Mouse (Mus musculus): ENCODE data around the gene Armc8. TPM values are rescaled to one million over a fixed set of nuclear protein-coding genes. Genes with fewer than 3 reads are reported as not detected.

The Armc8 gene
- polyA plus RNA-seq, 1 experiment from 2014 or later, result 61.8 TPM

DNA sequence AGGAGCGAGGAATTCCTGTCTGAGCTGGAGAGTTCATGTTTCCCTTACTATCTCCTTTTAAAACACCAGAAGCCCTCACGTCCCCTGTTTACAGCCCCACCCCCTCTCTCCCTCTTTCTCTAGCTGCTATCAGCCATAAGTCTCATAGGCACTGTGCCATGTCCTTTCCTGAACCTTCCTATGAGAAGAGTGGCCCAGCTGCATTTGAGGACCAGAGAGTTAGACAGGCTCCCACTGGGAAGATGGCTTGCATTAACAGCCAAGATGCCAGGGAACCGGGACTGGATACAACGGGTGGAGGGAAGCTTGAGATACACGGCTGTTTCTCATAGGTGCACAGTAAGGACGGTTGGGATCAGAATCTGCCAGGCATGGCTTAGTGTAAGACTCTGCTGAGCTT, 103.8 kb downstream of the Armc8 start:
- Histone ChIP-seq H3K4me2 (replicated peaks) (no peak overlapping the region), H3K4me3 (replicated peaks) (no peak overlapping the region), H3K9ac (replicated peaks) (no peak overlapping the region), H3K27ac (no peak overlapping the region), H3K36me3 (no peaks in the 10 kb centered on the region), H3K27me3 (no peaks in the 10 kb centered on the region), H3K4me1 (replicated peaks) (0 out of 2 replicates have a peak, but pooled peaks cover 3% of the 10 kb centered on the region), H3K9me3 (no peaks in the 10 kb centered on the region)
- 82% methylated on average over 6 of the region's 6 CpGs for WGBS
- no peak for ATAC-seq

- ATAC-seq, result no peak
- whole genome bisulfite sequencing, result 91% methylated on average over 4 of the region's 4 CpGs
Measured at GRCm38 (mm10) chr9:99459730-99460129, 109.0 kb downstream of the Armc8 start.

DNA sequence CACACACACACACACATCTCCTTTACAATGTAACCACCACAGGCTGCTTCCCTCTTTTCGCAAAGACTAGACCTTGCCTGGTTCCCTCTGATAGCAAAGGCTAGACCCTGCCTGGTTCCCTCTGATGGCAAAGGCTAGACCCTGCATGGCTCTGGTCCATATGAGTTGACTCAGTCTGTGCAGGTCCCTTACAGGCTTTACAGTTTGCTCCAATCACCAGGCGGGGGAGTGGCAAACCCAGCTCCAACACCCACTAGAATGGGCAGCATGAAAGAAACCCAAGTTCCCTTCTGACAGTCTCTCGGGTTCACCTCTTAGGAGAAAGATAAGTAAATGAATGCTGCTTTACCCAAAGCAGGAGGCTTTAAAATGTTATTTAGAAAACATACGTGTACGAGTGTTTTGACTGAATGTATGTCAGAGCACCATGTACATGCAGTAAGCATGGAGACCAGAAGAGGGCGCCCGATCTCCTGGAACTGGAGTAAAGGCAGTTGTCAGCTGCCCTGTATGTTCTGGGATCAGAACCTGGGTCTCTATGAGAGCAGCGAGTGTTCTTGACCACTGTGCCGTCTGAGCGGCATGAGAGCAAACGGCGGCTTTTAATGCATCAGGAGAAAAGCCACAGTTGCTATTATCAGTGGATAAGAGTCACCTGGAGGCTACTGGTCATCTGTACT, 110.0 kb downstream of the Armc8 start:
- no peak overlapping the region for H3K9ac ChIP-seq (replicated peaks)
- H3K4me2 ChIP-seq (replicated peaks), result no peak overlapping the region
- no peaks in the 10 kb centered on the region for H3K27me3 ChIP-seq
- no peaks in the 10 kb centered on the region for H3K4me1 ChIP-seq (replicated peaks)
- H3K9me3 ChIP-seq, result no peaks in the 10 kb centered on the region
- H3K27ac ChIP-seq, result no peak overlapping the region
- WGBS, result 43% methylated on average over 12 of the region's 12 CpGs
- no peak for ATAC-seq
- no peak overlapping the region for H3K4me3 ChIP-seq (replicated peaks)
- H3K36me3 ChIP-seq, result no peaks in the 10 kb centered on the region

More at GRCm38 (mm10) chr9:99459730-99460129, 109.0 kb downstream of the Armc8 start:
- Histone ChIP-seq H3K36me3 (no peaks in the 10 kb centered on the region), H3K4me2 (replicated peaks) (no peak overlapping the region), H3K9ac (replicated peaks) (no peak overlapping the region), H3K27me3 (no peaks in the 10 kb centered on the region), H3K27ac (no peak overlapping the region), H3K4me3 (replicated peaks) (no peak overlapping the region), H3K4me1 (replicated peaks) (no peaks in the 10 kb centered on the region), H3K9me3 (no peaks in the 10 kb centered on the region)

DNA sequence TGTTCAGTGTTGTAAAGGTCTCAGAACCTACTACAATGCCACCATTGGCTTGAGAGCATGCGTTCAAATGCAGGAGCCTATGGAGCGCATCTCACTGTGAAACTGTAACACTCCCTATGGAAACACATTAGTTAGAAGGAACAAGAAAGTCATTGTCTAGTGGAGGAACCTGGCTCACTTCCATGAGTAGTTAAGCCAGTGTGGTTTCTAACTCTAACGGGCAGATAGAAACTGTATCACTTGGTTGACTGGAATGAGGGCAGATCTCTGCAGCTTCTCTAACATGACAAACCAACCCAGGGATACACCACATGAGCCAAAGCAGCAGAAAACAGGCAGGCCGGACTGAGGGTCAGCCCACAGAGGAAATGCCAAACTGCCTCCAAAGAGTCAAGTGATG, 114.5 kb downstream of the Armc8 start:
- ATAC-seq, result no peak
- no peak overlapping the region for H3K4me2 ChIP-seq (replicated peaks)
- H3K9ac ChIP-seq (replicated peaks), result no peak overlapping the region
- no peak overlapping the region for H3K27ac ChIP-seq
- no peaks in the 10 kb centered on the region for H3K36me3 ChIP-seq
- H3K9me3 ChIP-seq, result no peaks in the 10 kb centered on the region
- WGBS, result 90% methylated on average over 4 of the region's 4 CpGs
- H3K4me1 ChIP-seq (replicated peaks), result peaks cover 5% of the 10 kb centered on the region
- H3K4me3 ChIP-seq (replicated peaks), result no peak overlapping the region
- peaks cover 17% of the 10 kb centered on the region for H3K27me3 ChIP-seq

GRCm38 (mm10) chr9:99451161-99451560, 117.5 kb downstream of the Armc8 start, which contains the start of gene Nme9:
Nme9 (plus strand) TSS chr9:99451475.
- 8% methylated on average over 14 of the region's 14 CpGs for WGBS
- Histone ChIP-seq H3K4me1 (replicated peaks) (peaks cover 5% of the 10 kb centered on the region), H3K9ac (replicated peaks) (no peak within 1 kb of the TSS), H3K36me3 (no peaks in the 10 kb centered on the region), H3K27me3 (peaks cover 17% of the 10 kb centered on the region), H3K4me2 (replicated peaks) (peak within 1 kb of the TSS; percentile 30), H3K4me3 (replicated peaks) (no peak within 1 kb of the TSS), H3K27ac (no peak within 1 kb of the TSS), H3K9me3 (no peaks in the 10 kb centered on the region)
- peak; percentile 66 for ATAC-seq

GRCm38 (mm10) chr9:99449886-99450647, 118.6 kb downstream of the Armc8 start:
- Histone ChIP-seq H3K4me2 (replicated peaks) (no peak overlapping the region), H3K9me3 (no peaks in the 10 kb centered on the region), H3K27me3 (peaks cover 17% of the 10 kb centered on the region), H3K4me1 (replicated peaks) (peaks cover 5% of the 10 kb centered on the region), H3K9ac (replicated peaks) (no peak overlapping the region), H3K36me3 (no peaks in the 10 kb centered on the region), H3K27ac (no peak overlapping the region), H3K4me3 (replicated peaks) (no peak overlapping the region)
- no peak for ATAC-seq
- 42% methylated on average over 9 of the region's 9 CpGs for WGBS

GRCm38 (mm10) chr9:99447323-99447722, 121.4 kb downstream of the Armc8 start:
- no peak overlapping the region for H3K4me2 ChIP-seq (replicated peaks)
- ATAC-seq, result no peak
- no peak overlapping the region for H3K27ac ChIP-seq
- peaks cover 11% of the 10 kb centered on the region for H3K27me3 ChIP-seq
- no peaks in the 10 kb centered on the region for H3K9me3 ChIP-seq
- H3K4me3 ChIP-seq (replicated peaks), result no peak overlapping the region
- WGBS, result 86% methylated on average over 3 of the region's 3 CpGs
- H3K9ac ChIP-seq (replicated peaks), result no peak overlapping the region
- H3K36me3 ChIP-seq, result no peaks in the 10 kb centered on the region
- peaks cover 10% of the 10 kb centered on the region for H3K4me1 ChIP-seq (replicated peaks)

DNA sequence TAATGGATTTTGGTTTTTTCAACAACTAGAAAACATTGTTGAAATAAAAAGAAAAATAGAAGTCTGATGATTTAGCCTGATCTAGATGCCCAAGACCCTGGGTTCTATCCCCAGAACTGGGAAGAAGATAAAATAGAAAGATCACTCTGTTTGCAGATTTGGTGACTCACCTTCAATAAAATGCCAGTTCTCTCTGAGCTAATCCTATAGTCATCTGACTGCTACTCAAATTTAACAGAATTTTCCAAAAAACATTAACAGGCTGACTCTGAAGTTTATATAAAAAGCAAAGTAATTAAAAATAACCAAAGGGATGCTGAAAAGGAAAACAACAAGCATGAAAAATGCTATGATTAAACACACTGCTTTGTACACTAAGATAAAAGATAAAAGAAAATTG, 122.4 kb downstream of the Armc8 start:
- H3K36me3 ChIP-seq, result no peaks in the 10 kb centered on the region
- no peak overlapping the region for H3K27ac ChIP-seq
- H3K4me3 ChIP-seq (replicated peaks), result no peak overlapping the region
- no peak overlapping the region for H3K9ac ChIP-seq (replicated peaks)
- no peak for ATAC-seq
- no peaks in the 10 kb centered on the region for H3K9me3 ChIP-seq
- peaks cover 5% of the 10 kb centered on the region for H3K27me3 ChIP-seq
- no peak overlapping the region for H3K4me2 ChIP-seq (replicated peaks)
- peaks cover 7% of the 10 kb centered on the region for H3K4me1 ChIP-seq (replicated peaks)

- H3K4me2 ChIP-seq (replicated peaks), result no peak overlapping the region
- no peaks in the 10 kb centered on the region for H3K27me3 ChIP-seq
- no peaks in the 10 kb centered on the region for H3K9me3 ChIP-seq
- no peak overlapping the region for H3K27ac ChIP-seq
- H3K9ac ChIP-seq (replicated peaks), result no peak overlapping the region
- no peak overlapping the region for H3K4me3 ChIP-seq (replicated peaks)
- WGBS, result 25% methylated on average over 8 of the region's 8 CpGs
- H3K4me1 ChIP-seq (replicated peaks), result 0 out of 2 replicates have a peak, but pooled peaks cover 5% of the 10 kb centered on the region
- H3K36me3 ChIP-seq, result no peaks in the 10 kb centered on the region
- peak; percentile 88 for ATAC-seq
Measured at GRCm38 (mm10) chr9:99444590-99445178, 124.0 kb downstream of the Armc8 start.

GRCm38 (mm10) chr9:99441647-99442433, 126.9 kb downstream of the Armc8 start:
- H3K4me1 ChIP-seq (replicated peaks), result peaks cover 14% of the 10 kb centered on the region
- H3K9me3 ChIP-seq, result no peaks in the 10 kb centered on the region
- 91% methylated on average over 4 of the region's 4 CpGs for WGBS
- H3K9ac ChIP-seq (replicated peaks), result no peak overlapping the region
- peak; percentile 31 for ATAC-seq
- H3K4me2 ChIP-seq (replicated peaks), result no peak overlapping the region
- H3K27me3 ChIP-seq, result peaks cover 17% of the 10 kb centered on the region
- no peaks in the 10 kb centered on the region for H3K36me3 ChIP-seq
- no peak overlapping the region for H3K27ac ChIP-seq
- H3K4me3 ChIP-seq (replicated peaks), result no peak overlapping the region

GRCm38 (mm10) chr9:99440941-99441340, 127.8 kb downstream of the Armc8 start:
- no peak overlapping the region for H3K4me2 ChIP-seq (replicated peaks)
- WGBS, result 79% methylated on average over 5 of the region's 5 CpGs

More at GRCm38 (mm10) chr9:99440941-99441340, 127.8 kb downstream of the Armc8 start:
- peaks cover 15% of the 10 kb centered on the region for H3K4me1 ChIP-seq (replicated peaks)
- H3K27ac ChIP-seq, result no peak overlapping the region
- H3K9me3 ChIP-seq, result no peaks in the 10 kb centered on the region
- no peak overlapping the region for H3K4me3 ChIP-seq (replicated peaks)
- H3K27me3 ChIP-seq, result peaks cover 17% of the 10 kb centered on the region
- H3K36me3 ChIP-seq, result no peaks in the 10 kb centered on the region
- no peak for ATAC-seq
- H3K9ac ChIP-seq (replicated peaks), result no peak overlapping the region
